Mouse (Mus musculus) kidney, adult 2 months (tissue): ENCODE measurements around the gene Slc22a5. TPM values are rescaled to one million over a fixed set of nuclear protein-coding genes. Genes with fewer than 3 reads are reported as not detected.

ENCODE experiments used
- DNase-seq: peaks from one replicate; pipeline ENCODE4 v3.0.0; 2021
- H3K27ac ChIP-seq: fragments of 200-500 bp; 2 replicates; pipeline ENCODE4 v1.5.1; 2012; ENCODE audit warnings: low read depth, low read length, control low read depth, inconsistent platforms; ENCODE audit not compliant: insufficient read depth
- H3K27me3 ChIP-seq: fragments of 200-500 bp; replicated peaks from 2 replicates; pipeline ENCODE4 v1.6.1; 2012; ENCODE audit warnings: mild to moderate bottlenecking, moderate library complexity, low read length, inconsistent platforms; ENCODE audit not compliant: control insufficient read depth, insufficient read depth
- H3K36me3 ChIP-seq: fragments of 200-500 bp; 2 replicates; pipeline ENCODE4 v1.6.1; 2012; ENCODE audit warnings: mild to moderate bottlenecking, moderate library complexity, low read length, inconsistent platforms; ENCODE audit not compliant: control insufficient read depth, insufficient read depth
- H3K4me1 ChIP-seq: fragments of 200-500 bp; 2 replicates; pipeline ENCODE4 v1.6.1; 2011; ENCODE audit warnings: low read length; ENCODE audit not compliant: control insufficient read depth, insufficient read depth
- H3K4me3 ChIP-seq: fragments of 200-500 bp; 2 replicates; pipeline ENCODE4 v1.5.1; 2011; ENCODE audit warnings: mild to moderate bottlenecking, low read depth, low read length, control low read depth; ENCODE audit not compliant: insufficient read depth
- CTCF ChIP-seq: fragments of 200-500 bp; conservative IDR thresholded peaks from 2 replicates; pipeline ENCODE4 v1.5.1; 2011; ENCODE audit warnings: low read depth, mild to moderate bottlenecking, control low read depth, low read length, moderate library complexity, mixed read lengths; ENCODE audit not compliant: insufficient read depth, insufficient read length
- POLR2A ChIP-seq: fragments of 200-500 bp; IDR thresholded peaks from one replicate; pipeline ENCODE4 v1.6.1; 2011; ENCODE audit warnings: low read depth, low read length, control low read depth
- WGBS: fragments of 180-500 bp; shearing (Covaris S2); methylation state at CpG from one replicate; pipeline ENCODE4 v1.1.7; 2018; 5-methylcytosine and 5-hydroxymethylcytosine counted together
- polyA plus RNA-seq: library from polyadenylated mRNA; depleted of rRNA; stranded (reverse); fragments of >200 nt; gene quantifications from 2 replicates; pipeline ENCODE4 v1.2.3, GENCODE M21; 2012

The Slc22a5 gene
- polyA plus RNA-seq, 1 experiment = 188 TPM

- H3K4me1 ChIP-seq = peaks cover 4% of the 10 kb centered on the region
- WGBS = 72% methylated on average over 5 of the region's 5 CpGs
- no peak for DNase-seq
- H3K4me3 ChIP-seq = no peak overlapping the region
- no peak overlapping the region for H3K27ac ChIP-seq
- no peaks in the 10 kb centered on the region for H3K27me3 ChIP-seq
- H3K36me3 ChIP-seq = no peaks in the 10 kb centered on the region
- TF ChIP-seq POLR2A = no peak
- TF ChIP-seq CTCF = no peak
These were observed 39.7 kb downstream of the Slc22a5 start for GRCm38 (mm10) chr11:53851795-53852194.

GRCm38 (mm10) chr11:53849588-53850320 is 41.7 kb downstream of the Slc22a5 start:
- 37% methylated on average over 9 of the region's 9 CpGs for WGBS
- Histone ChIP-seq H3K27ac (no peak overlapping the region), H3K36me3 (no peaks in the 10 kb centered on the region), H3K27me3 (no peaks in the 10 kb centered on the region), H3K4me1 (peaks cover 4% of the 10 kb centered on the region), H3K4me3 (no peak overlapping the region)
- TF ChIP-seq CTCF (peak; percentile 91), POLR2A (no peak)
- DNase-seq = peak; percentile 86

- Histone ChIP-seq H3K4me1 (peaks cover 4% of the 10 kb centered on the region), H3K27me3 (no peaks in the 10 kb centered on the region), H3K36me3 (no peaks in the 10 kb centered on the region), H3K4me3 (no peak overlapping the region), H3K27ac (peak overlapping the region; percentile 24; the same call in 1 of the 2 replicates)
- TF ChIP-seq CTCF = no peak
- TF ChIP-seq POLR2A = no peak
- WGBS = 61% methylated on average over 6 of the region's 6 CpGs
- DNase-seq = peak; percentile 68
These were observed 45.8 kb downstream of the Slc22a5 start for GRCm38 (mm10) chr11:53845680-53846079.

- H3K27me3 ChIP-seq = no peaks in the 10 kb centered on the region
- no peak overlapping the region for H3K27ac ChIP-seq
- no peak overlapping the region for H3K4me3 ChIP-seq
- H3K36me3 ChIP-seq = no peaks in the 10 kb centered on the region
- DNase-seq = no peak
- 65% methylated on average over 10 of the region's 10 CpGs for WGBS
- H3K4me1 ChIP-seq = peaks cover 8% of the 10 kb centered on the region; the same call in 1 of the 2 replicates
- TF ChIP-seq CTCF (no peak), POLR2A (no peak)
These were observed 48.4 kb downstream of the Slc22a5 start for GRCm38 (mm10) chr11:53843106-53843505.

- Histone ChIP-seq H3K27me3 (no peaks in the 10 kb centered on the region), H3K4me1 (peaks cover 8% of the 10 kb centered on the region; the same call in 1 of the 2 replicates), H3K27ac (no peak overlapping the region), H3K36me3 (no peaks in the 10 kb centered on the region), H3K4me3 (no peak overlapping the region)
- TF ChIP-seq CTCF (no peak), POLR2A (no peak)
- WGBS = 90% methylated on average over 4 of the region's 4 CpGs
- no peak for DNase-seq
These were observed 49.3 kb downstream of the Slc22a5 start for GRCm38 (mm10) chr11:53842161-53842581.

- no peaks in the 10 kb centered on the region for H3K27me3 ChIP-seq
- H3K27ac ChIP-seq = no peak overlapping the region
- no peaks in the 10 kb centered on the region for H3K36me3 ChIP-seq
- H3K4me1 ChIP-seq = peaks cover 8% of the 10 kb centered on the region; the same call in 1 of the 2 replicates
- TF ChIP-seq CTCF (no peak), POLR2A (no peak)
- WGBS = 83% methylated on average over 12 of the region's 12 CpGs
- no peak overlapping the region for H3K4me3 ChIP-seq
- no peak for DNase-seq
These were observed 49.9 kb downstream of the Slc22a5 start for GRCm38 (mm10) chr11:53841514-53841913.

- Histone ChIP-seq H3K27me3 (no peaks in the 10 kb centered on the region), H3K36me3 (no peaks in the 10 kb centered on the region), H3K4me3 (no peak overlapping the region), H3K4me1 (peaks cover 8% of the 10 kb centered on the region; the same call in 1 of the 2 replicates), H3K27ac (no peak overlapping the region)
- TF ChIP-seq POLR2A (no peak), CTCF (no peak)
- DNase-seq = peak; percentile 67
- 49% methylated on average over 8 of the region's 8 CpGs for WGBS
These were observed 51.5 kb downstream of the Slc22a5 start for GRCm38 (mm10) chr11:53839663-53840642.
